Mouse (Mus musculus): ENCODE results near the gene Apba2. TPM values are rescaled to one million over a fixed set of nuclear protein-coding genes. Genes with fewer than 3 reads are reported as not detected.

Apba2 gene
- polyA plus RNA-seq, 1 experiment from 2014 or later: 166 TPM

DNA sequence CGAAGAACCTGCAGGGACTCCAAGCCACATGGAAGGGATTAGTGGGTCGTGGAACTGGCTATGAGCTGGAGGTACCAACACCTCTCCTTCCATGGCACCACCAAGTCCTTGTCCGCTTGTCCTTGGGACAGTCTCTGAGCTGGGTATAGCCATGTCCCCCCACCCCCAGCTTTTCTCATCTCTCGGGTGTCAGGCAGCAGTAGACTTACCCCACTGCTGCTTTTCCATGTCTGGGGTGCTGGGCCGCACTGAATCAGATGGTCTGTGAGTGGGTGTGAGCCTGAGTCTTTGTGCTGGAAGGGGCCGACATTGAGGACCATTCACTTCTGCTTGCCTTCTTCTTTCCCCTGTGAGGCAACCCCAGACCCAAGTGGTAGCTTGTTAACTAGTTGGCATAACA is 2.1 kb downstream of the Apba2 start:
- 73% methylated on average over 6 of the region's 6 CpGs for WGBS
- H3K36me3 ChIP-seq (ENCODE audit: control insufficient read depth, insufficient read depth, low read length): no peaks in the 10 kb centered on the region
- H3K4me2 ChIP-seq (ENCODE audit: low read depth, low read length): peak overlapping the region; percentile 66
- H3K9ac ChIP-seq (replicated peaks; ENCODE audit: low read depth, low read length): no peak overlapping the region
- ATAC-seq (ENCODE audit: low read depth): no peak
- no peaks in the 10 kb centered on the region for H3K27me3 ChIP-seq (ENCODE audit: control insufficient read depth, insufficient read depth, low read length)
- peak overlapping the region; percentile 88 for H3K4me3 ChIP-seq (ENCODE audit: low read depth, low read length)
- peaks cover 44% of the 10 kb centered on the region for H3K4me1 ChIP-seq (ENCODE audit: control insufficient read depth, insufficient read depth, low read length)
- no peaks in the 10 kb centered on the region for H3K9me3 ChIP-seq (ENCODE audit: control insufficient read depth, low read length)
- H3K27ac ChIP-seq (ENCODE audit: low read depth, low read length): no peak overlapping the region

DNA sequence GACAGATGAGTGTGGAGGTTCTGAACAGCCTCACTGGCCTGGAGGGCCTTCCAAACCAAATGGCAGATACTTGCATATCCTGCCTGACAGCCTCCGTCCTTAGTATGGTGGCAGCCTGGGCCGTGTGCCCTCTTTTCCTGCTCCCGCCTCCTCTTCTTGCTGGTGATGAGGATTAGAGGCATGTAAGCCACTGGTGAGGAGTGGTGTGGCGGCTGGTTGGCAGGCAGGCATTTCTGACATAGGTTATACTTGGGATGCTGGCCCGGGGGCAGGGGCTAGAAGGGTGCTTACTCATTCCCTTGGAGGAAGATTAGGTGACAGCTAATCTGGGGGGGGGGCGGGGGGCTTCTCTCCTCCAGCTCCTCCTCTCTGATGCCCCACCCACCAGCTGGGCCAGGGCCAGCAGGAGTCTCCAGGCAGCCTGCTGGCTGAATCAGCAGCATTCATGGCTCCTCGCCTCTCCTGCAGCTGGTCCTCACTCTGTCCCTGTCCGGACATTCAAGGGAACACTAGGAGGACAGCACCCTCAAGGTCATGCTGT is 3.3 kb downstream of the Apba2 start:
- no peaks in the 10 kb centered on the region for H3K9me3 ChIP-seq (ENCODE audit: control insufficient read depth, low read length)
- H3K27me3 ChIP-seq (ENCODE audit: control insufficient read depth, insufficient read depth, low read length): no peaks in the 10 kb centered on the region
- H3K27ac ChIP-seq (ENCODE audit: low read depth, low read length): no peak overlapping the region; the same call in 1 of the 2 replicates
- H3K4me1 ChIP-seq (ENCODE audit: control insufficient read depth, insufficient read depth, low read length): peaks cover 45% of the 10 kb centered on the region
- H3K4me2 ChIP-seq (ENCODE audit: low read depth, low read length): peak overlapping the region; percentile 24
- no peaks in the 10 kb centered on the region for H3K36me3 ChIP-seq (ENCODE audit: control insufficient read depth, insufficient read depth, low read length)
- no peak for ATAC-seq (ENCODE audit: low read depth)
- H3K9ac ChIP-seq (replicated peaks; ENCODE audit: low read depth, low read length): 0 out of 2 replicates have a peak overlapping the region, but pooled peaks have one; percentile 28
- 11% methylated on average over 8 of the region's 8 CpGs for WGBS
- no peak overlapping the region; the same call in 1 of the 2 replicates for H3K4me3 ChIP-seq (ENCODE audit: low read depth, low read length)

DNA sequence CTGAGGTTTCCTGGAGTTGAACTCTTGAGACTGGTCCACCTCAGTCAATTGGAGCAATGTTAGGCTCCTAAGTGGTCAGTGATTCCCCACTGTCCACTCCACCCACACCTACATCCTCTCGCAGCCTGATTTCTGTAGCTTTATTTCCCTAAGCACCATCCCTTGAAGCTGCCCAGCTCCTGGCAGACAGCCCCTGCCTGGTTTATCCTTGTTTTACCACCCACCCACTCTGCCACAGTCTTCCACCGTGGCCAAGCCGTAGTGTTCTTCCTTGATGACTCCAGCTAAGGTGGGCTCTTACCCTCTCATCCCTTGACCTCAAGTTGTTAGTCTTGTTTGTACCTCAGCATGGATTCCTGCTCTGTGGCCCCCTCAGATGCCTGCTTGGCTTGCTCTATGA is 4.1 kb downstream of the Apba2 start:
- Histone ChIP-seq H3K9ac (replicated peaks; ENCODE audit: low read depth, low read length) (no peak overlapping the region), H3K4me1 (ENCODE audit: control insufficient read depth, insufficient read depth, low read length) (peaks cover 53% of the 10 kb centered on the region), H3K4me2 (ENCODE audit: low read depth, low read length) (peak overlapping the region; percentile 24), H3K4me3 (ENCODE audit: low read depth, low read length) (no peak overlapping the region), H3K36me3 (ENCODE audit: control insufficient read depth, insufficient read depth, low read length) (no peaks in the 10 kb centered on the region), H3K9me3 (ENCODE audit: control insufficient read depth, low read length) (no peaks in the 10 kb centered on the region), H3K27ac (ENCODE audit: low read depth, low read length) (0 out of 2 replicates have a peak overlapping the region, but pooled peaks have one; percentile 4), H3K27me3 (ENCODE audit: control insufficient read depth, insufficient read depth, low read length) (no peaks in the 10 kb centered on the region)
- no peak for ATAC-seq (ENCODE audit: low read depth)
- WGBS: 77% methylated on average over 3 of the region's 3 CpGs

GRCm38 (mm10) chr7:64508826-64509225 is 7.3 kb downstream of the Apba2 start:
- H3K9me3 ChIP-seq (ENCODE audit: control insufficient read depth, low read length): no peaks in the 10 kb centered on the region
- H3K4me3 ChIP-seq (ENCODE audit: low read depth, low read length): no peak overlapping the region
- H3K4me1 ChIP-seq (ENCODE audit: control insufficient read depth, insufficient read depth, low read length): peaks cover 50% of the 10 kb centered on the region
- no peak for ATAC-seq (ENCODE audit: low read depth)
- no peak overlapping the region for H3K27ac ChIP-seq (ENCODE audit: low read depth, low read length)
- no peaks in the 10 kb centered on the region for H3K27me3 ChIP-seq (ENCODE audit: control insufficient read depth, insufficient read depth, low read length)
- H3K36me3 ChIP-seq (ENCODE audit: control insufficient read depth, insufficient read depth, low read length): no peaks in the 10 kb centered on the region
- WGBS: 46% methylated on average over 7 of the region's 7 CpGs
- no peak overlapping the region for H3K4me2 ChIP-seq (ENCODE audit: low read depth, low read length)
- H3K9ac ChIP-seq (replicated peaks; ENCODE audit: low read depth, low read length): no peak overlapping the region

- ATAC-seq (ENCODE audit: low read depth): no peak
- Histone ChIP-seq H3K36me3 (ENCODE audit: control insufficient read depth, insufficient read depth, low read length) (no peaks in the 10 kb centered on the region), H3K4me2 (ENCODE audit: low read depth, low read length) (no peak overlapping the region), H3K27me3 (ENCODE audit: control insufficient read depth, insufficient read depth, low read length) (no peaks in the 10 kb centered on the region), H3K9me3 (ENCODE audit: control insufficient read depth, low read length) (no peaks in the 10 kb centered on the region), H3K9ac (replicated peaks; ENCODE audit: low read depth, low read length) (no peak overlapping the region), H3K27ac (ENCODE audit: low read depth, low read length) (peak overlapping the region; percentile 2), H3K4me3 (ENCODE audit: low read depth, low read length) (no peak overlapping the region), H3K4me1 (ENCODE audit: control insufficient read depth, insufficient read depth, low read length) (peaks cover 43% of the 10 kb centered on the region)
- 37% methylated on average over 2 of the region's 2 CpGs for WGBS
Observed at GRCm38 (mm10) chr7:64509911-64510310, 8.4 kb downstream of the Apba2 start.

GRCm38 (mm10) chr7:64510526-64511210 is 9.2 kb downstream of the Apba2 start:
- Histone ChIP-seq H3K4me1 (ENCODE audit: control insufficient read depth, insufficient read depth, low read length) (peaks cover 35% of the 10 kb centered on the region), H3K27ac (ENCODE audit: low read depth, low read length) (peak overlapping the region; percentile 52), H3K4me3 (ENCODE audit: low read depth, low read length) (no peak overlapping the region), H3K4me2 (ENCODE audit: low read depth, low read length) (no peak overlapping the region), H3K36me3 (ENCODE audit: control insufficient read depth, insufficient read depth, low read length) (no peaks in the 10 kb centered on the region), H3K9ac (replicated peaks; ENCODE audit: low read depth, low read length) (no peak overlapping the region), H3K9me3 (ENCODE audit: control insufficient read depth, low read length) (no peaks in the 10 kb centered on the region), H3K27me3 (ENCODE audit: control insufficient read depth, insufficient read depth, low read length) (no peaks in the 10 kb centered on the region)
- peak; percentile 35; the same call in 1 of the 2 replicates for ATAC-seq (ENCODE audit: low read depth)
- WGBS: 79% methylated on average over 8 of the region's 8 CpGs

GRCm38 (mm10) chr7:64513621-64514020 is 12.1 kb downstream of the Apba2 start:
- Histone ChIP-seq H3K36me3 (ENCODE audit: control insufficient read depth, insufficient read depth, low read length) (no peaks in the 10 kb centered on the region), H3K4me1 (ENCODE audit: control insufficient read depth, insufficient read depth, low read length) (peaks cover 13% of the 10 kb centered on the region), H3K4me3 (ENCODE audit: low read depth, low read length) (no peak overlapping the region), H3K9ac (replicated peaks; ENCODE audit: low read depth, low read length) (no peak overlapping the region), H3K27ac (ENCODE audit: low read depth, low read length) (no peak overlapping the region), H3K9me3 (ENCODE audit: control insufficient read depth, low read length) (no peaks in the 10 kb centered on the region), H3K27me3 (ENCODE audit: control insufficient read depth, insufficient read depth, low read length) (no peaks in the 10 kb centered on the region), H3K4me2 (ENCODE audit: low read depth, low read length) (no peak overlapping the region)
- ATAC-seq (ENCODE audit: low read depth): no peak
- WGBS: 94% methylated on average over 3 of the region's 3 CpGs

- peaks cover 7% of the 10 kb centered on the region for H3K4me1 ChIP-seq (ENCODE audit: control insufficient read depth, insufficient read depth, low read length)
- ATAC-seq (ENCODE audit: low read depth): no peak
- WGBS: 85% methylated on average over 3 of the region's 3 CpGs
- no peak overlapping the region for H3K4me3 ChIP-seq (ENCODE audit: low read depth, low read length)
- no peaks in the 10 kb centered on the region for H3K36me3 ChIP-seq (ENCODE audit: control insufficient read depth, insufficient read depth, low read length)
- no peak overlapping the region for H3K9ac ChIP-seq (replicated peaks; ENCODE audit: low read depth, low read length)
- H3K4me2 ChIP-seq (ENCODE audit: low read depth, low read length): no peak overlapping the region
- no peak overlapping the region for H3K27ac ChIP-seq (ENCODE audit: low read depth, low read length)
- no peaks in the 10 kb centered on the region for H3K9me3 ChIP-seq (ENCODE audit: control insufficient read depth, low read length)
- H3K27me3 ChIP-seq (ENCODE audit: control insufficient read depth, insufficient read depth, low read length): no peaks in the 10 kb centered on the region
Observed at GRCm38 (mm10) chr7:64515280-64515679, 13.8 kb downstream of the Apba2 start.

GRCm38 (mm10) chr7:64515891-64516290 is 14.4 kb downstream of the Apba2 start:
- Histone ChIP-seq H3K27me3 (ENCODE audit: control insufficient read depth, insufficient read depth, low read length) (no peaks in the 10 kb centered on the region), H3K4me3 (ENCODE audit: low read depth, low read length) (no peak overlapping the region), H3K4me2 (ENCODE audit: low read depth, low read length) (no peak overlapping the region), H3K9ac (replicated peaks; ENCODE audit: low read depth, low read length) (no peak overlapping the region), H3K27ac (ENCODE audit: low read depth, low read length) (no peak overlapping the region), H3K4me1 (ENCODE audit: control insufficient read depth, insufficient read depth, low read length) (peaks cover under 1% of the 10 kb centered on the region; the same call in 1 of the 2 replicates), H3K36me3 (ENCODE audit: control insufficient read depth, insufficient read depth, low read length) (no peaks in the 10 kb centered on the region), H3K9me3 (ENCODE audit: control insufficient read depth, low read length) (no peaks in the 10 kb centered on the region)
- WGBS: 96% methylated on average over 4 of the region's 4 CpGs
- no peak for ATAC-seq (ENCODE audit: low read depth)

Measured in neural tube, embryonic 14.5 days (tissue).